Mouse (Mus musculus) intestine, embryonic 14.5 days (tissue): ENCODE results near the gene Dpep3. TPM values are rescaled to one million over a fixed set of nuclear protein-coding genes. Genes with fewer than 3 reads are reported as not detected.

Experiments used
- ATAC-seq: fragments of 200-750 bp; cut with Nextera tagmentation; replicated peaks from 2 replicates; pipeline ENCODE4 v1.8.0; 2017; ENCODE audit warnings: low read depth, moderate number of reproducible peaks, moderate TSS enrichment, moderate library complexity; ENCODE audit not compliant: low FRiP score, low TSS enrichment
- DNase-seq: peaks from one replicate; pipeline ENCODE4 v3.0.0-alpha.2; 2018; ENCODE audit warnings: low spot score
- H3K27ac ChIP-seq: fragments of 300-500 bp; sonication (generic); 2 replicates; pipeline ENCODE4 v1.5.1; 2014; ENCODE audit warnings: low read depth, mild to moderate bottlenecking, control low read depth
- H3K27me3 ChIP-seq: fragments of 300-500 bp; sonication (generic); replicated peaks from 2 replicates; pipeline ENCODE4 v1.6.1; 2014; ENCODE audit warnings: low read length, control low read depth; ENCODE audit not compliant: control insufficient read depth, insufficient read depth
- H3K36me3 ChIP-seq: fragments of 300-500 bp; sonication (generic); 2 replicates; pipeline ENCODE4 v1.6.1; 2014; ENCODE audit warnings: low read length, control low read depth; ENCODE audit not compliant: control insufficient read depth, insufficient read depth
- H3K4me1 ChIP-seq: fragments of 300-500 bp; sonication (generic); replicated peaks from 2 replicates; pipeline ENCODE4 v1.6.1; 2014; ENCODE audit warnings: low read length, control low read depth, mixed read lengths; ENCODE audit not compliant: control insufficient read depth, insufficient read depth
- H3K4me2 ChIP-seq: fragments of 300-500 bp; sonication (generic); 2 replicates; pipeline ENCODE4 v1.6.1; 2014; ENCODE audit warnings: low read length
- H3K4me3 ChIP-seq: fragments of 300-500 bp; sonication (generic); 2 replicates; pipeline ENCODE4 v1.5.1; 2014; ENCODE audit warnings: low read depth, low read length, control low read depth, mixed read lengths
- H3K9ac ChIP-seq: fragments of 300-500 bp; sonication (generic); 2 replicates; pipeline ENCODE4 v1.6.1; 2014; ENCODE audit warnings: mild to moderate bottlenecking, low read length
- H3K9me3 ChIP-seq: fragments of 300-500 bp; sonication (generic); 2 replicates; pipeline ENCODE4 v1.6.1; 2016; ENCODE audit warnings: low read length, control low read depth; ENCODE audit not compliant: control insufficient read depth
- WGBS: fragments of 180-500 bp; shearing (Covaris S2); extraction: QIAGEN DNeasy Blood & Tissue Kit; methylation state at CpG from one replicate; pipeline ENCODE4 v1.1.7; 2014; 5-methylcytosine and 5-hydroxymethylcytosine counted together
- polyA plus RNA-seq: library from polyadenylated mRNA; unstranded; fragments of >200 nt; fragmentation: Nextera tagmentation; extraction: Ambion mirVana; gene quantifications from 2 replicates; pipeline ENCODE4 v1.2.1, GENCODE M21; 2014

The Dpep3 gene
- polyA plus RNA-seq, 1 experiment from 2014 or later = not detected

DNA sequence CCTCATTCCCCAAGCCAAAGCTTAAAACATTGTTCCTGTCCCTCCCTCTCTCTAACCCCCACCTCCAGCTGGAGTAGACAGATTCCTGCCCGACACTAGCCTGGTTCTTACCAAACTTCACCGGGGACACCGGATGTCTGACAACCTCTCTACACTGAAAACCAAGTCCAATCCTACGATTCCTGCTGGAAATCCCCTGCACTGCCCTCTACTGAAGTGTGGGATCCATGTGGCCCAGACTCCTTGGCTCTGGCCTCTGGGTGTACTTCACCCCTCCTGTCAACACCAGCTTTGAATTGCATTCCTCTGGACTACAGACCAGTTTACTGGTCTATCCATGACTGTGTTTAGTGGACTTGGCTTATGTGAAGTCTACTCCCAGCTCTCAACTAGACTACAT lies 22.7 kb downstream of the Dpep3 start:
- Histone ChIP-seq H3K9me3 (no peaks in the 10 kb centered on the region), H3K4me2 (no peak overlapping the region), H3K4me1 (no peaks in the 10 kb centered on the region), H3K36me3 (peaks cover 67% of the 10 kb centered on the region), H3K4me3 (no peak overlapping the region), H3K9ac (no peak overlapping the region), H3K27me3 (no peaks in the 10 kb centered on the region), H3K27ac (no peak overlapping the region)
- no peak for DNase-seq
- no peak for ATAC-seq
- WGBS = 92% methylated on average over 4 of the region's 4 CpGs

DNA sequence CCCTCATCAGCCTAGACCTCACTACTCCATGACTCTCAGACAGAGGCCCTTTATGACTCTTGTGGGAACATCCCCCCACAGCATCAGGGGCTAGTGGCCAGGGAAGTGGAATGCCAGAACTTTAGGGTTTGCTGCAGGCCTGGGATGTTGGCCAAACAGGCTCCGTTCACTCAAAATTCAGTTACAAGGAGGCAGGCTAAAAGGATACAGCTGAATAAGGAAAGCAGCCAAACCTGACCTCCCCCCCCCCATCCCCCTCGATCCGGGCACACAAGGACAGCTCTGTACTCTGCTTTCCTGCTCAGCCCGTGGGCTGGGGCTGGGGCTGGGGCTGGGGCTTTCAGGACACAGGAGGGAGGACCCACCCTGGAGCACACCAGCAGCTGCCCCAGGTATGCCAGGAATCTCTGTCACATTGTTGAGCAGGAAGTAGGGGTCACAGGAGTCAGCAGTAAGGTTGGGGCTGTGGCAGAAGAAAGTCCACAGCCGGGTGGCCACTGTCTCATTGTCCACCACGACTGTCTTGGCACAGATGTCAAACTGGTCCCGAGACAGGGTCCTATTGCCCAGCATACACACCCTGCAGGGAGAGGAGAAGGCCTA lies 28.1 kb downstream of the Dpep3 start:
- Histone ChIP-seq H3K36me3 (peaks cover 87% of the 10 kb centered on the region), H3K27ac (no peak overlapping the region), H3K4me2 (no peak overlapping the region), H3K4me3 (no peak overlapping the region), H3K9me3 (no peaks in the 10 kb centered on the region), H3K4me1 (no peaks in the 10 kb centered on the region; the same call in 1 of the 2 replicates), H3K27me3 (no peaks in the 10 kb centered on the region), H3K9ac (no peak overlapping the region)
- WGBS = 39% methylated on average over 7 of the region's 7 CpGs
- DNase-seq (no peak), ATAC-seq (no peak)

DNA sequence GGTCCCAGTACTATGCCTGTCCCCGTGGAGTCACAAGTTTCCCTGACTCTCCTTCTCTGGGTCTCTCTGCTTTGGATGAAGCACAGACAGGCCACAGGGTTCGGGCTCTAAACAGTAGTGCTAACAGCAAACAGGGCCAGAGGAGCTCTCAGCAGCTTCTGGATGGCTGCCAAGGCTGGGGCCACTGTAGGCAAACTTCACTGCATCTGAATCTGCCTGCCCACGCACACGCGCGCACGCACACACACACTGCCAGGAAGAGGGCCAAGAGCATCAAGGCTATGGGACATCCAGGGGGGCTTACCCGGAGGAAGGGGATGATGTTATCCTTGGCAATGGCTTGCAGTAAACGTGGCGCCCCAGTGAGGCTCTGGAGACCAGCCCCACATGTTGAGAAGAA lies 29.9 kb downstream of the Dpep3 start:
- no peak overlapping the region for H3K9ac ChIP-seq
- no peak overlapping the region for H3K4me2 ChIP-seq
- H3K4me3 ChIP-seq = no peak overlapping the region
- H3K36me3 ChIP-seq = peaks cover 89% of the 10 kb centered on the region
- ATAC-seq (no peak), DNase-seq (peak; percentile 55)
- WGBS = 67% methylated on average over 10 of the region's 10 CpGs
- no peaks in the 10 kb centered on the region for H3K9me3 ChIP-seq
- H3K4me1 ChIP-seq = no peaks in the 10 kb centered on the region; the same call in 1 of the 2 replicates
- no peak overlapping the region for H3K27ac ChIP-seq
- no peaks in the 10 kb centered on the region for H3K27me3 ChIP-seq

DNA sequence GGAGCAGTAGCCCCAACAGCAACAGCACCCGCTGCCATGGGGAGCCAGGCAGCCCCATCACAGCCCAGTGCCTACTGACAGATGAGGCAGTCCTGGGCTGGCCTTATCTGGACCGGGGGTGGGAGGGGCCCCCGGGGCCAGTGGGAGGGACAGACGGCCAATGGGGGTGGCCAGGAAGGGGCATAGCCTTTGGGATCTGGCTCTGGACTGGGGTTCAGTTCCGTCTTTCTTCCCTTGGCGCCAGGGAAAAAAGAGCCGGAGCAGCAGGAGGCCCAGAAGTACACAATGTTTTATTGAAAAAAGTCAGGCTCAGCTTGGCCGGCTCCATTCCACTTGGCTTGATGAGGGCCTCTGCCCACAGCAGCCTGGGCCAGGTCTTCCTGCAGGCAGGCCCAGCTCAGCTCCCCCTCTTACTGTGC lies 35.9 kb downstream of the Dpep3 start, which contains the start of gene Lcat:
Gene Lcat (minus strand): TSS at position 62 of the 419 bp plus-strand sequence.
- DNase-seq = no peak
- Histone ChIP-seq H3K9ac (no peak within 1 kb of the TSS), H3K4me2 (no peak within 1 kb of the TSS), H3K4me1 (0 out of 2 replicates have a peak, but pooled peaks cover under 1% of the 10 kb centered on the region), H3K4me3 (no peak within 1 kb of the TSS), H3K27ac (no peak within 1 kb of the TSS), H3K36me3 (peaks cover 64% of the 10 kb centered on the region), H3K9me3 (no peaks in the 10 kb centered on the region), H3K27me3 (no peaks in the 10 kb centered on the region)
- no peak for ATAC-seq
- WGBS = 83% methylated on average over 8 of the region's 8 CpGs

DNA sequence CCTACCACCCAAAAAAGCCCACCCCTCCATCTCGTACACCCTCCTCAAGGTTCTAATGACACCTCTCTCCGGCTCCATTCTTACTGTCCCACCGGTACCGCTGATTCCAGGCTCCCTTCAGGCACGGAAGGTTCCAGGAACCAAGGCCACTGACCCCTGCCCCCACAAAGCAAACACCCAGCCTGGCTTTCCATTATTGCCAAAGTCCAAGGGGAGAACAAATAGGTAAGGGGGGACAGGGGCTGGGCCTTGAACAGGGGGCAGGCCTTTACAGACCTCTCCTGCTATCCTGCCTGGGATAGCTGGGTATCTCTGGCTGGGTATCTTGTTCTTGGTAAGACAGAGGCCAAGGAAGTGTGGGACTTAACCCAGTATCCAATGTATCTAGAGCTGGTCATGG lies 36.7 kb downstream of the Dpep3 start:
- Histone ChIP-seq H3K27ac (no peak overlapping the region), H3K36me3 (peaks cover 56% of the 10 kb centered on the region), H3K4me2 (no peak overlapping the region), H3K4me3 (no peak overlapping the region), H3K9me3 (no peaks in the 10 kb centered on the region), H3K9ac (no peak overlapping the region), H3K27me3 (no peaks in the 10 kb centered on the region), H3K4me1 (0 out of 2 replicates have a peak, but pooled peaks cover 5% of the 10 kb centered on the region)
- ATAC-seq = no peak
- WGBS = 92% methylated on average over 5 of the region's 5 CpGs
- no peak for DNase-seq

DNA sequence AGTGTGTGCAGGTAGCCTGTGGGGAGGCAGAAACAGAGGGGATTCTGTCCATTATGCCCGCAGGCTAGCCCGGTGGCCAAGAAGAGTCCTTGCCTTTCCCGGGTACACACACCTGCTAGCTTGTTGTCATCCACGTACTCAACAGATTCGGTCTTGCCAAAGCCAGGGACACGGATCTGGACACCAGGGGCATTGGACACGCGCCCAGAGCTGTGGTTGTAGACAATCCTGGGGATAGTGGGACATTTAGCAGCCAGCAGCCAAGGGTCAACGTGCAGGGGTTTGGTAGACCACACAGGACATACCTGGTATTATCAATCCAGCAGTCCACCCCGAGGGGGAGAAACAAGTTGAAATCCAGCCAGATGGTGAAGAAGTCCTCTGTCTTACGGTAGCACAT lies 37.2 kb downstream of the Dpep3 start:
- WGBS = 96% methylated on average over 11 of the region's 11 CpGs
- H3K4me2 ChIP-seq = no peak overlapping the region

DNA sequence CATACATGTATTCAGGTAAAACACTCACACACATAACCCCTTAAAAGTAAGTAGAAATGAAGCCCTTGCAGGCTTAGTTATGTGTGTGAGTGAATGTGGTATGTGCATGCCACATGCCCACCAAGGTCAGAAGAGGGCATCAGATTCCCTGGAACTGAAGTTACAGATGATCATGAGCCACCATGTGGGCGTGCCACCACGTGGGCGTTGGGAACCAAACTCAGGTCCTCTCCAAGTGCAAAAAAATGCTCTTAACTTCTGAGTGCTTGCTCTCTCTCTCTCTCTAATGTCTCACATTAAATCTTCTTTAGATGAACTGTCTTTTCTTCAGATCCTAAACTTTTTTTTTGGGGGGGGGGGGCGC lies 40.9 kb downstream of the Dpep3 start, which contains the start of gene Psmb10:
Gene Psmb10 (minus strand): TSS at position 139 of the 364 bp plus-strand sequence.
- Histone ChIP-seq H3K4me3 (peak within 1 kb of the TSS; percentile 82), H3K9ac (peak within 1 kb of the TSS; percentile 63), H3K9me3 (no peaks in the 10 kb centered on the region), H3K4me2 (peak within 1 kb of the TSS; percentile 94), H3K36me3 (peaks cover 26% of the 10 kb centered on the region), H3K4me1 (peaks cover 13% of the 10 kb centered on the region; the same call in 1 of the 2 replicates), H3K27me3 (no peaks in the 10 kb centered on the region), H3K27ac (peak within 1 kb of the TSS; percentile 69)
- WGBS = 16% methylated on average over 4 of the region's 4 CpGs
- DNase-seq (no peak), ATAC-seq (no peak)

More for the DNA sequence above, 37.2 kb downstream of the Dpep3 start:
- no peaks in the 10 kb centered on the region for H3K27me3 ChIP-seq
- no peak for ATAC-seq
- no peak overlapping the region for H3K4me3 ChIP-seq
- no peak for DNase-seq
- H3K9me3 ChIP-seq = no peaks in the 10 kb centered on the region
- no peak overlapping the region for H3K27ac ChIP-seq
- peaks cover 51% of the 10 kb centered on the region for H3K36me3 ChIP-seq
- no peak overlapping the region for H3K9ac ChIP-seq
- H3K4me1 ChIP-seq = 0 out of 2 replicates have a peak, but pooled peaks cover 5% of the 10 kb centered on the region

DNA sequence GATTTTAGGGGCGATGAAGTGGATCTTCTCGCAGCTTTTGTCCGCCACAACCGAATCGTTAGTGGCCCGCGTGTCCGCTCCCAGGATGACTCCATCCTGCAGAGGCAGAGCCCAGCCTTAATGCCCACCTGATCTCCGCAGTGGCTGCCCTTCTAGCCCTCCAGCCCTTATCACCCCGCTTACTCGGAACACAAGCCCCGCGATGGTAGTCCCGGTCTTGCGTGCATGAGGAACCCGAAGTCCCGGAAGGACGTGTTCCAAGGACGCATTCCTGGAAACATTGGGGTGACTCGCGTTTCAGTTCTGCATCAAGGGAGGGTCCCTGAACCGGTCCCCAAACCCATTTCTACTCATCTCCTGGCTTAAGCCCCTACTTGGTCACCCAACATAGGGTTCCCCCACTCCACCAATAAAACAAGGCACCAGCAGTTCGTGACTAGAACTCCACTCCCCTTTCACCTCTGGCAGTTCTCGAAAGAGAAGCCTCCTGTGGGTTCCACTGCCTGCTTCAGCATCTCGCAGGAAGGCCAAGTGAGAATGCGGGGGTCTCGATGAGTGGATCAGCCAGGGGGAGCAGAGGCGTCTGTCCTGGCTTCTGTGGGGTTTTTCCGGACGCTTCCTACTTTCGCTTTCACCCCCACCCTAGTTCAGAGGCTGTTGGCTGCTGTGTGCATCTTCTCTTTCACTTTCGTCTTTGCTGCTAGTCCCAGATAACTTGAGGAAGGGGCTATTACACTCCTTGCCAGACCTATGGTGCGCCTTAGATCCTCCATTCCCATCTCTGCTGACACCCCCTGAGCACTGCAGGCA lies 41.5 kb downstream of the Dpep3 start:
- peak overlapping the region; percentile 82 for H3K4me3 ChIP-seq
- H3K4me2 ChIP-seq = peak overlapping the region; percentile 94
- under 1% methylated on average over 33 of the region's 33 CpGs for WGBS
- no peaks in the 10 kb centered on the region for H3K9me3 ChIP-seq
- peaks cover 13% of the 10 kb centered on the region; the same call in 1 of the 2 replicates for H3K4me1 ChIP-seq
- ATAC-seq = peak; percentile 33; the same call in 1 of the 2 replicates
- H3K27me3 ChIP-seq = no peaks in the 10 kb centered on the region
- H3K9ac ChIP-seq = peak overlapping the region; percentile 63
- peak; percentile 84 for DNase-seq
- peak overlapping the region; percentile 69 for H3K27ac ChIP-seq
- H3K36me3 ChIP-seq = peaks cover 26% of the 10 kb centered on the region; the same call in 1 of the 2 replicates
